Mouse (Mus musculus) embryonic facial prominence, embryonic 11.5 days (tissue): ENCODE data around the gene Ypel3. TPM values are rescaled to one million over a fixed set of nuclear protein-coding genes. Genes with fewer than 3 reads are reported as not detected.

Source experiments
- ATAC-seq: fragments of 200-750 bp; cut with Nextera tagmentation; replicated peaks from 2 replicates; pipeline ENCODE4 v1.8.0; 2017; ENCODE audit warnings: low read depth; ENCODE audit not compliant: insufficient number of reproducible peaks, low FRiP score, low TSS enrichment
- DNase-seq: peaks from one replicate; pipeline ENCODE4 v3.0.0-alpha.2; 2015; ENCODE audit warnings: low spot score
- H3K27ac ChIP-seq: fragments of 300-500 bp; sonication (generic); replicated peaks from 2 replicates; pipeline ENCODE4 v1.5.1; 2014; ENCODE audit warnings: mild to moderate bottlenecking, low read depth, low read length, control low read depth
- H3K27me3 ChIP-seq: fragments of 300-500 bp; sonication (generic); 2 replicates; pipeline ENCODE4 v1.6.1; 2014; ENCODE audit warnings: mild to moderate bottlenecking, low read length, moderate library complexity, mixed read lengths; ENCODE audit not compliant: control insufficient read depth, insufficient read depth
- H3K36me3 ChIP-seq: fragments of 300-500 bp; sonication (generic); replicated peaks from 2 replicates; pipeline ENCODE4 v1.6.1; 2014; ENCODE audit warnings: low read depth, mild to moderate bottlenecking, low read length, moderate library complexity, mixed read lengths; ENCODE audit not compliant: control insufficient read depth, insufficient read depth
- H3K4me1 ChIP-seq: fragments of 300-500 bp; sonication (generic); 2 replicates; pipeline ENCODE4 v1.6.1; 2014; ENCODE audit warnings: low read length, mixed read lengths; ENCODE audit not compliant: control insufficient read depth, insufficient read depth
- H3K4me2 ChIP-seq: fragments of 300-500 bp; sonication (generic); 2 replicates; pipeline ENCODE4 v1.6.1; 2014; ENCODE audit warnings: low read depth, mild to moderate bottlenecking, control low read depth, low read length, moderate library complexity
- H3K4me3 ChIP-seq: fragments of 300-500 bp; sonication (generic); 2 replicates; pipeline ENCODE4 v1.5.1; 2014; ENCODE audit warnings: low read depth, low read length, control low read depth
- H3K9ac ChIP-seq: fragments of 300-500 bp; sonication (generic); replicated peaks from 2 replicates; pipeline ENCODE4 v1.6.1; 2014; ENCODE audit warnings: mild to moderate bottlenecking, control low read depth, low read length
- H3K9me3 ChIP-seq: fragments of 300-500 bp; sonication (generic); replicated peaks from 2 replicates; pipeline ENCODE4 v1.6.1; 2016; ENCODE audit warnings: mild to moderate bottlenecking, low read length, inconsistent platforms, mixed read lengths; ENCODE audit not compliant: control insufficient read depth
- WGBS: fragments of 180-500 bp; shearing (Covaris S2); extraction: QIAGEN DNeasy Blood & Tissue Kit; methylation state at CpG from one replicate; pipeline ENCODE4 v1.1.7; 2014; 5-methylcytosine and 5-hydroxymethylcytosine counted together
- polyA plus RNA-seq: library from polyadenylated mRNA; unstranded; fragments of >200 nt; fragmentation: Nextera tagmentation; extraction: Ambion mirVana; gene quantifications from 2 replicates; pipeline ENCODE4 v1.2.1, GENCODE M21; 2014

Ypel3 gene
- polyA plus RNA-seq, 1 experiment from 2014 or later = 89.1 TPM

- DNase-seq (no peak), ATAC-seq (no peak)
- Histone ChIP-seq H3K36me3 (no peaks in the 10 kb centered on the region), H3K4me3 (no peak overlapping the region), H3K9ac (no peak overlapping the region), H3K9me3 (no peaks in the 10 kb centered on the region), H3K27me3 (no peaks in the 10 kb centered on the region), H3K4me2 (no peak overlapping the region), H3K4me1 (no peaks in the 10 kb centered on the region), H3K27ac (no peak overlapping the region)
- WGBS = 90% methylated on average over 12 of the region's 12 CpGs
Observed at GRCm38 (mm10) chr7:126746066-126746465, 30.7 kb upstream of the Ypel3 start.

GRCm38 (mm10) chr7:126746798-126747197 is 30.0 kb upstream of the Ypel3 start:
- H3K4me3 ChIP-seq = no peak overlapping the region
- DNase-seq = no peak
- no peaks in the 10 kb centered on the region for H3K36me3 ChIP-seq
- no peaks in the 10 kb centered on the region for H3K27me3 ChIP-seq
- H3K4me2 ChIP-seq = no peak overlapping the region
- no peak for ATAC-seq
- no peak overlapping the region for H3K9ac ChIP-seq
- no peaks in the 10 kb centered on the region for H3K4me1 ChIP-seq
- H3K9me3 ChIP-seq = no peaks in the 10 kb centered on the region
- 40% methylated on average over 6 of the region's 6 CpGs for WGBS
- no peak overlapping the region for H3K27ac ChIP-seq

- no peak for DNase-seq
- 73% methylated on average over 7 of the region's 7 CpGs for WGBS
- no peak overlapping the region for H3K9ac ChIP-seq
Observed at GRCm38 (mm10) chr7:126748824-126749223, 27.9 kb upstream of the Ypel3 start.

GRCm38 (mm10) chr7:126749582-126750343 is 27.0 kb upstream of the Ypel3 start:
- DNase-seq = no peak
- Histone ChIP-seq H3K9me3 (no peaks in the 10 kb centered on the region), H3K4me1 (no peaks in the 10 kb centered on the region), H3K4me2 (no peak overlapping the region), H3K4me3 (no peak overlapping the region), H3K9ac (no peak overlapping the region), H3K27me3 (no peaks in the 10 kb centered on the region), H3K36me3 (no peaks in the 10 kb centered on the region), H3K27ac (no peak overlapping the region)
- ATAC-seq = no peak
- 96% methylated on average over 17 of the region's 17 CpGs for WGBS

More at GRCm38 (mm10) chr7:126748824-126749223, 27.9 kb upstream of the Ypel3 start:
- H3K4me1 ChIP-seq = no peaks in the 10 kb centered on the region
- H3K4me2 ChIP-seq = no peak overlapping the region
- no peak overlapping the region for H3K27ac ChIP-seq
- no peak for ATAC-seq
- H3K36me3 ChIP-seq = no peaks in the 10 kb centered on the region
- H3K27me3 ChIP-seq = no peaks in the 10 kb centered on the region
- no peaks in the 10 kb centered on the region for H3K9me3 ChIP-seq
- H3K4me3 ChIP-seq = no peak overlapping the region

GRCm38 (mm10) chr7:126754866-126755265 is 21.9 kb upstream of the Ypel3 start:
- no peak overlapping the region for H3K27ac ChIP-seq
- H3K4me3 ChIP-seq = no peak overlapping the region

GRCm38 (mm10) chr7:126758539-126758938 is 18.2 kb upstream of the Ypel3 start:
- Histone ChIP-seq H3K9ac (peak overlapping the region; percentile 18), H3K4me3 (no peak overlapping the region), H3K4me2 (no peak overlapping the region), H3K27ac (no peak overlapping the region), H3K36me3 (no peaks in the 10 kb centered on the region; the same call in 1 of the 2 replicates), H3K27me3 (no peaks in the 10 kb centered on the region), H3K9me3 (no peaks in the 10 kb centered on the region), H3K4me1 (no peaks in the 10 kb centered on the region)
- DNase-seq (no peak), ATAC-seq (no peak)
- 57% methylated on average over 7 of the region's 7 CpGs for WGBS

More at GRCm38 (mm10) chr7:126754866-126755265, 21.9 kb upstream of the Ypel3 start:
- no peaks in the 10 kb centered on the region for H3K9me3 ChIP-seq
- ATAC-seq = peak; percentile 64
- H3K36me3 ChIP-seq = no peaks in the 10 kb centered on the region
- WGBS = 1% methylated on average over 9 of the region's 9 CpGs
- no peak overlapping the region for H3K4me2 ChIP-seq
- H3K9ac ChIP-seq = 0 out of 2 replicates have a peak overlapping the region, but pooled peaks have one; percentile 47
- no peaks in the 10 kb centered on the region for H3K27me3 ChIP-seq
- no peaks in the 10 kb centered on the region for H3K4me1 ChIP-seq
- peak; percentile 93 for DNase-seq

GRCm38 (mm10) chr7:126759050-126759671 is 17.6 kb upstream of the Ypel3 start, which contains the start of gene Mapk3:
TSS of gene Mapk3 (plus strand) at chr7:126759601.
- Histone ChIP-seq H3K9me3 (no peaks in the 10 kb centered on the region), H3K36me3 (no peaks in the 10 kb centered on the region; the same call in 1 of the 2 replicates), H3K4me3 (peak within 1 kb of the TSS; percentile 74), H3K4me2 (peak within 1 kb of the TSS; percentile 85), H3K27ac (peak within 1 kb of the TSS; percentile 77), H3K27me3 (no peaks in the 10 kb centered on the region), H3K9ac (peak within 1 kb of the TSS; percentile 89), H3K4me1 (no peaks in the 10 kb centered on the region)
- ATAC-seq (peak; percentile 36; the same call in 1 of the 2 replicates), DNase-seq (peak; percentile 95)
- 1% methylated on average over 11 of the region's 38 CpGs for WGBS
